ENCODE assay signal across 9 mouse cellular contexts in the genomic region with DNA sequence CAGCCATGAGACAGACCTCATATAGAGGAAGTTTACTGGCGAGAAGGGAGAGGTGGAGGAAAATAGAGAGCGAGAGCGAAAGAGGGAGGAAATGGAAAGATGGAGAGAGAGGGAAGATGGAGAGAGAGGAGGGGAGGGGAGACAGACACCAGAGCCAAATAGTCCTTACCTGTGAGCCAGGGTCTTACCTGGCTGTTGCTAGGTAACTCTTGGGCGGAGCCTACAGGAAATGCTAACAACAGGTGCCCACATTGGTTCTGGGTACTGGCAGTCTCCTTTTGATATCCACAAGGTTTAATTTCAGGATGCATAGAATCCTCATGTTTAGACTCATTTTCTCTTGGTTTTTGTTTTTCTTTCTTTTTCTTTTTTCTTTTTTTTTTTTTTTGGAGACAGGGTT. TPM values are rescaled to one million over a fixed set of nuclear protein-coding genes. Genes with fewer than 3 reads are reported as not detected.
DNase-seq lines count a peak whose midpoint lies in the region; ATAC-seq and TF ChIP-seq lines count a peak whose summit lies in the region.
"Had no signal": no experiment of that assay in that cellular context is flagged by ENCODE, and none has a peak within 500 bp of the region (broad histone marks: within the 10 kb centered on the region; RNA-seq: fewer than 3 reads in every experiment).

No protein-coding gene starts in this region.

- no peaks in the 10 kb centered on the region for H3K27me3 ChIP-seq in kidney, embryonic 14.5 days (ENCODE audit: control insufficient read depth, insufficient read depth, low read length)
- H3K27me3 ChIP-seq in midbrain, postnatal 0 days (ENCODE audit: insufficient read depth, low read length), result no peaks in the 10 kb centered on the region

- H3K4me2 ChIP-seq in kidney, embryonic 14.5 days (replicated peaks; ENCODE audit: low read depth, low read length), result peak overlapping the region; percentile 97
- peak overlapping the region; percentile 84 for H3K4me2 ChIP-seq in midbrain, postnatal 0 days (ENCODE audit: low read depth, low read length, poor library complexity, severe bottlenecking)

- no peak for ATAC-seq in kidney, embryonic 14.5 days (ENCODE audit: low FRiP score, low TSS enrichment)
- no peak for ATAC-seq in midbrain, postnatal 0 days (ENCODE audit: low FRiP score)

- H3K9me3 ChIP-seq in kidney, embryonic 14.5 days (ENCODE audit: control insufficient read depth, low read length), result no peaks in the 10 kb centered on the region
- H3K9me3 ChIP-seq in midbrain, postnatal 0 days (ENCODE audit: low read length), result no peaks in the 10 kb centered on the region

- H3K4me1 ChIP-seq in kidney, embryonic 14.5 days (ENCODE audit: control insufficient read depth, insufficient read depth, low read length), result peaks cover 11% of the 10 kb centered on the region
- H3K4me1 ChIP-seq in brown adipose tissue, adult 24 weeks (ENCODE audit: control insufficient read depth, insufficient read depth, insufficient read length, low read length), result peaks cover 3% of the 10 kb centered on the region; the same call in 1 of the 2 replicates
- H3K4me1 ChIP-seq in midbrain, postnatal 0 days (ENCODE audit: insufficient read depth, low read length), result peaks cover 8% of the 10 kb centered on the region; the same call in 1 of the 2 replicates

- 61% methylated on average over 4 of the region's 4 CpGs for WGBS in kidney, embryonic 14.5 days
- WGBS in midbrain, postnatal 0 days, result 69% methylated on average over 4 of the region's 4 CpGs

- peaks cover 24% of the 10 kb centered on the region for H3K36me3 ChIP-seq in kidney, embryonic 14.5 days (ENCODE audit: control insufficient read depth, insufficient read depth, low read length)
- H3K36me3 ChIP-seq in midbrain, postnatal 0 days (ENCODE audit: insufficient read depth, low read length), result peaks cover 18% of the 10 kb centered on the region

- TF ChIP-seq CTCF in midbrain, postnatal 0 days (IDR thresholded peaks at IDR 0.05), result no peak

- H3K9ac ChIP-seq in kidney, embryonic 14.5 days (ENCODE audit: low read depth, low read length), result peak overlapping the region; percentile 65; the same call in 1 of the 2 replicates
- 0 out of 2 replicates have a peak overlapping the region, but pooled peaks have one; percentile 55 for H3K9ac ChIP-seq in midbrain, postnatal 0 days (replicated peaks; ENCODE audit: low read length, poor library complexity, severe bottlenecking)

- no peak overlapping the region for H3K27ac ChIP-seq in kidney, embryonic 14.5 days (ENCODE audit: low read depth, low read length)
- H3K27ac ChIP-seq in brown adipose tissue, adult 24 weeks (replicated peaks; ENCODE audit: low read depth, low read length), result no peak overlapping the region
- no peak overlapping the region for H3K27ac ChIP-seq in midbrain, postnatal 0 days (ENCODE audit: low read depth, low read length)

- no peak for DNase-seq in kidney, postnatal 14 days
- peak; percentile 31 for DNase-seq in induced T-regulatory cell, adult 2 months (ENCODE audit: low read depth)
- DNase-seq in midbrain, postnatal 0 days (ENCODE audit: low spot score), result no peak
- DNase-seq in cerebellum, adult 11 months, result no peak
- no peak for DNase-seq in T-cell, adult 2 months (ENCODE audit: low spot score)
- no peak for DNase-seq in cerebellum, postnatal 4 days (ENCODE audit: low spot score in 2 of 2)
- DNase-seq: right cerebral cortex, postnatal 25 days had no signal

- peak overlapping the region; percentile 49 for H3K4me3 ChIP-seq in kidney, embryonic 14.5 days (ENCODE audit: low read length)
- H3K4me3 ChIP-seq in brown adipose tissue, adult 24 weeks (ENCODE audit: insufficient read depth, low read depth, low read length), result peak overlapping the region; percentile 52; the same call in 1 of the 2 replicates
- peak overlapping the region; percentile 48 for H3K4me3 ChIP-seq in midbrain, postnatal 0 days (ENCODE audit: low read depth, low read length)

RNA-seq across cellular contexts. Expression of a gene that starts 1.1 kb away (rescaled TPM):
- 73.0 and 98.4 TPM in 2 replicates for polyA plus RNA-seq in kidney, embryonic 14.5 days (2014; fragmentation: Nextera tagmentation; extraction: Ambion mirVana)
- 3.3 and 3.6 TPM in 2 replicates for polyA plus RNA-seq in brown adipose tissue, adult 24 weeks (2012; ENCODE audit: insufficient read depth, insufficient read length, missing spikeins)
- 29.5 and 31.7 TPM in 2 replicates for total RNA-seq in midbrain, postnatal 0 days (2014; rRNA removed)
- 56.2 and 61.4 TPM in 2 replicates for polyA plus RNA-seq in midbrain, postnatal 0 days (2015; fragmentation: Nextera tagmentation; extraction: Ambion mirVana)

RNA-seq across cellular contexts. Expression of a gene that starts 16.2 kb away (rescaled TPM):
- polyA plus RNA-seq in kidney, embryonic 14.5 days (2014; fragmentation: Nextera tagmentation; extraction: Ambion mirVana), result 90.4 and 105 TPM in 2 replicates
- polyA plus RNA-seq in brown adipose tissue, adult 24 weeks (2012; ENCODE audit: insufficient read depth, insufficient read length, missing spikeins), result 11.3 and 14.4 TPM in 2 replicates
- 74.8 and 84.6 TPM in 2 replicates for total RNA-seq in midbrain, postnatal 0 days (2014; rRNA removed)
- polyA plus RNA-seq in midbrain, postnatal 0 days (2015; fragmentation: Nextera tagmentation; extraction: Ambion mirVana), result 92.7 and 103 TPM in 2 replicates

RNA-seq across cellular contexts. Expression of a gene that starts 20.7 kb away (rescaled TPM):
- 28.6 and 43.3 TPM in 2 replicates for polyA plus RNA-seq in kidney, embryonic 14.5 days (2014; fragmentation: Nextera tagmentation; extraction: Ambion mirVana)
- polyA plus RNA-seq in brown adipose tissue, adult 24 weeks (2012; ENCODE audit: insufficient read depth, insufficient read length, missing spikeins), result 53.8 and 76.8 TPM in 2 replicates
- total RNA-seq in midbrain, postnatal 0 days (2014; rRNA removed), result 22.1 and 30.5 TPM in 2 replicates
- 33.2 and 35.3 TPM in 2 replicates for polyA plus RNA-seq in midbrain, postnatal 0 days (2015; fragmentation: Nextera tagmentation; extraction: Ambion mirVana)

RNA-seq across cellular contexts. Expression of a gene that starts 26.3 kb away (rescaled TPM):
- polyA plus RNA-seq in kidney, embryonic 14.5 days (2014; fragmentation: Nextera tagmentation; extraction: Ambion mirVana), result 758 and 944 TPM in 2 replicates
- 211 and 306 TPM in 2 replicates for polyA plus RNA-seq in brown adipose tissue, adult 24 weeks (2012; ENCODE audit: insufficient read depth, insufficient read length, missing spikeins)
- 369 and 436 TPM in 2 replicates for total RNA-seq in midbrain, postnatal 0 days (2014; rRNA removed)
- polyA plus RNA-seq in midbrain, postnatal 0 days (2015; fragmentation: Nextera tagmentation; extraction: Ambion mirVana), result 444 and 445 TPM in 2 replicates

RNA-seq across cellular contexts. Expression of a gene that starts 28.7 kb away (rescaled TPM):
- 1.2 and 1.7 TPM in 2 replicates for polyA plus RNA-seq in kidney, embryonic 14.5 days (2014; fragmentation: Nextera tagmentation; extraction: Ambion mirVana)
- not detected in 2 replicates for polyA plus RNA-seq in brown adipose tissue, adult 24 weeks (2012; ENCODE audit: insufficient read depth, insufficient read length, missing spikeins)
- total RNA-seq in midbrain, postnatal 0 days (2014; rRNA removed), result 0.52 TPM in 1 of 2 replicates, not detected in the other
- 0.36 and 0.52 TPM in 2 replicates for polyA plus RNA-seq in midbrain, postnatal 0 days (2015; fragmentation: Nextera tagmentation; extraction: Ambion mirVana)

Comparison
In these comparisons a context has a peak if more than half of its experiments do, and no peak if none do; other contexts are left out.
1. RNA of a gene that starts 1.1 kb away (polyA plus RNA-seq): 73.0 to 98.4 TPM in kidney, embryonic 14.5 days and 56.2 to 61.4 TPM in midbrain, postnatal 0 days; 3.3 to 3.6 TPM in brown adipose tissue, adult 24 weeks; every median in the first group is over 10 times any median in the second.
2. Peak in every context shown above with its lines, with median percentiles within 50 percentile points of each other: H3K4me3 ChIP-seq.